Mouse (Mus musculus) heart, postnatal 36 days (tissue): Measurements from ENCODE around the gene Fam155a. TPM values are rescaled to one million over a fixed set of nuclear protein-coding genes. Genes with fewer than 3 reads are reported as not detected.

Experiments used
- DNase-seq, 2 experiments: peaks; one replicate each; pipeline ENCODE4 v3.0.0; 2021 to 2022
- intact Hi-C: fragments of 180-260 bp; cut with DNase I; formaldehyde crosslinking; loops from one replicate; pipeline ENCODE4 v1.15.1; 2025
- microRNA-seq, 2 experiments: library from miRNA; unstranded; fragments of <30 nt; microRNA quantifications; one replicate each; pipeline ENCODE4 v1.2.0; 2021; ENCODE audit warnings: borderline number of aligned reads in 2 of 2
- total RNA-seq, 2 experiments: library from RNA; stranded (reverse); gene quantifications; 2 replicates each; pipeline ENCODE4 v1.2.3; 2021

Gene Fam155a
- total RNA-seq, 2 experiments from 2014 or later, result not detected

DNA sequence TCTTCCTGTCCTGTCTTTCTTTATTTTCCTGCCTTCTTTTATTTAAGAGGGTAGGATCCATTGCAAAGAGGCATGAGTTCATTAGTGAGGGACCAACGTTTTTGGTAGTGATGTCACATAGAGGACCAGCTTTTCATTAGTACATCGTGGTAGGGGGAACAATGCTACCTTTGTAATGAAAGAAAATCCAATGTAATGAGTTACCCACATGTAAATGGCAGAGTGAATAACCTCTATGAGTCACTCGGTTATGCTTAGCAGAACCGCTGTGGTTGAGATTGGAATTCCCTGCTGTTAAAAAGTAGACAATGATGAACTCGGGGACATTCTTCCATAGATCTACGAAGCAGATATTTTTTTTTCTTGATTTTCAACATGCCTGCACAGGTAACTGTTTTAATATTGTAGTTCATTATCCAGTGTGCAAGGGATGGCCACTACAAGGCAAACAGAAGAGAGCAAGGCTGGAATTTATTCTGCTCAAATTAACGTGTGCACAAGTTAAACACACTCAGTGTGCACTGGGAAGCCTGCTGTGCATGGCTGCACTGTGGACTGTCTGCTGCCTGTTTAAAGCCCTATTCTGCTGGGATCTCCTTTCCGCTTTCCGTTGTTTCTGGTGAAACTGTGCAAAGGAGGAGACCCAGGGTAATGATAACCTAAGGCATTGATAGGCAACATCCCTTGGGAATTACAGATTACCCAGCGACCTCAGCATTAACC is 566.5 kb downstream of the Fam155a start:
- no peak for DNase-seq
- intact Hi-C loops, result no loop called here

DNA sequence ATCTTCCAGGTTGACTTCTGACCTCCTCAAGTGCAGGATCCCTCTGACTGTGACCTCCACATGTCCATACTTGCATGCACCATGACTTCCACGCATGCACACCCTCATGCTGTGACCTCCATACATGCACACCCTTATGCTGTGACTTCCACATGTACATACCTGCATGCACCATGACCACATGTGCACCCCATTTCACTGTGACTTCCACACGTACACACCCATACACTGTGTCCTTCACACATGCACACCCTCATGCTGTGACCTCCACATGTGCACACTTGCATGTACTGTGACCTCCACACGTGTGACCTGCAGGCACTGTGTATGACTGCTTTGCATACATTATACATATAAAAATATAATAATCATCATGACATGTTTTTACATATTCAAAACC is 570.9 kb downstream of the Fam155a start:
- intact Hi-C loops, result no loop called here
- no peak for DNase-seq

DNA sequence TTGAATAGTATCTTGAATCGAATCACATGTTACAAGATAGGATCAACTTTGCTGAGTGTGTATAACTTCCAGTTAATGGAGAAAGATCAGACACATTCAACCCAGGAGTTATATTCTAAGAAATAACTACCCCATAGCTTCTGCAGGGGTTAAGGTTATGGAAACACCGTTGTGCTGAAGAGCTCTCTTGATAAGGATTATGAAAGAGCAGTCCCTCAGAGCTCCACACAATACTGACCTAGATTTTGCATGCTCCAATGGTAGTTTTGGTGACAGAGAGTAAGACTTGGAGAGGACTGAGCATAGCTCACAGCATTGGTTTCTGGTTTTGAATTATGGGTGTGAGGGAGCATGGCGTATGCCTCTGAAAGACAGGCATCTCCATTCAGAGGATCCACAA is 579.3 kb downstream of the Fam155a start:
- intact Hi-C loops, result no loop called here

DNA sequence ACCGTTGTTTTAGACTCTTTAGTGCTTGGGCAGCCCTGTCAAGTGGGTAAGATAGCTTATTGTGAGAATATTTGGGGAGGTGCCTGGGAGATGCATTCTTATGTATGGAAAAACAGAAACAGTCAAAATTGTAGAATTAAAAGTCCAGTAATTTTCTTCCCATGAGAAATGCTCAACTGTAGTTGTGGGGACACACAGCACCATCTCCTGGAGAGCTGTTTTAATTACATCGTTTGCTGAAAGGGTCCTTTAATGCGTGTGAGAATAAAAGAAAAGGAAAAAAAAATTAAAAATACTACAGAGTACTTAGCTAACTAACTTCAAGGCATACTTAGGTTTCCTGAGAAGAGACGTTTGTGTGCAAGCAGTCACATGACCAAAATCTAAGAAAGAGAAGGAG is 582.3 kb downstream of the Fam155a start:
- DNase-seq, result no peak
- intact Hi-C loops, result no loop called here

More for the DNA sequence above, 579.3 kb downstream of the Fam155a start:
- no peak for DNase-seq

DNA sequence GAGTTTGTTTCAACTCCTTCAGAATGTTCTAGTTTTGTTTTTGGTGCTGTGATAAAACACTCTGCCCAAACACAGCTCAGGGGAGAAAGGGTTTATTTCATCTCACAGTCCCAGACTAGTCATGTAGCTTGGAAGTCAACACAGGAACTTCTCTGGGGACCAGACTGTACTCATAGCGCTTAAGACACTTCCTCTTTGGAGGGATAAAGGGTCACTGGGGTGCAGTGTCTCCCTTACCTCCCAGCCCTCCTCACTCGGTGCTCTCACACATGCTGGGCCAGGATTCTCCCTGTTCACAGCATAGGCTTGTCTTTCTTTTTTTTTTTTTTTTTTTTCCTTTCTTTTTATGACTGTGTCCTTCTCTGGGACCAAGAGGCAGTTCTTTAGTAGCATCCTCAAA is 585.8 kb downstream of the Fam155a start:
- DNase-seq, result no peak
- intact Hi-C loops, result no loop called here

DNA sequence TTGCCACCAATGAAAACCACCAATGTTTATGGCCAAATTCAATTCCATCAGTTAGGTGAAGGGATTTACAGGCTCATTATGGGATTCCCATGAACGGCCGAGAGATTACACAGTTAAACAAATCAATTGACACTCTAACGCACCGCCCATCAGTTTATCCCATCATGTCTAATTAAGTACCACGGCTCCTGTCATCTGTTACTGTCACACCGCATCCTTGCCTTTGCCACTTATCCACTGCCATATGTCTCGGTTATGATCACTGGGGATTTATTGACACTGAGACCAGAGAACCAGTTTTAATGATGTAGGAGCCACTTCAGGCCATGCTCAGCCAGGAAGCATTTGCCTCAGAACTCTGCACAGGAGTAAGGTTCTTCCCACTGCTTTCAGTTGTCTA is 588.5 kb downstream of the Fam155a start:
- DNase-seq, result no peak
- intact Hi-C loops, result no loop called here

DNA sequence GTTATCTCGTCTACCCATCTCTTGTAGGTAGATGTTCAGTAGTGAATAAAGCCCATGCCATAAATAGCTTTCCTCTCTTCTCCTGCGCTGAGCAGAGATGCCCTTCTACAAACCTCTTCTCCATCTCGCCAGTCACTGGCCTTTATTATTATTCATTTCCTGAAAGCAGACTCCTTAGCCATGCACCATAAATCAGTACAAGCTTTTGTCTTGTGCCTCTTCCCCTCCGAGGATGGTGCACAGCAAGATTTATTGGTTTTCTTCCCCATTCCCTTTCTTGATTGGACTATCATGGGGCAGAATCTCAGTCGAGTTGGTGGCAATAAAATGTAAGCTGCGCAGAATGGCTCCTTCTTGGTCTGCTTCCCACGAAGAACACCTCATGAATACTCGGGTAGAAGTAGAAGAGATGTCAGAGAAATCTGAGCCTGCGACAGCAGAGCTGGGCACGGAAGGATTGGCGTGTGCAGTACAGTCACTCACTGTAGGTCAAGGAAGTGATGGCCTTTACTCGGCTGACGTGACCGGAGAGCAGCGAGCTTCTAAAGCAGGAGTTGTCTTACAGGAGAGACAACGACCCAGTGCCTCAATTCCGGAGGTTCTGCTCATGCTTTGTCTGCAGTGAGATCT is 590.2 kb downstream of the Fam155a start:
- intact Hi-C loops, result no loop called here
- DNase-seq, result no peak

DNA sequence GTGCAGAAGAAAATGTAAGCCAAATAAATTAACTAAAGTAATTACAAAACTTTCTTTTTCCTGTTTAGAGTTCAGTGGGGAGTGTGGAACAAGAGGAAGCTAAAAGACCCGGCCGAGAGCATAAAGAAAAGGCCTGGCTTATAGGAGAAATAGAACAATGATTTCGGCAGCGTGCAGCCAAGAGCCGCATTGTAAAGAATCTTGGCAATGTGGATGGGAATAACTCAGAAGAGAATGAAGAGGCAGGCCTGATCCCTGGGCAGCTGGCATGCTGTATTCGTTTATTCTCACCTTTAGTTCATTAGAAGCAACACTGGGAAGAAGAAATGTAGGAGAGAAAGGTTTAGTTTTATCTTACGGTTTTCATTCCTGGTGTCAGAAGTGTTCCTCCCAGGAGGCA is 594.0 kb downstream of the Fam155a start:
- no peak for DNase-seq
- intact Hi-C loops, result loop anchor here (5.0 kb wide), 1 partner anchor 515 kb away; the partner anchor contains the start of gene Efnb2

DNA sequence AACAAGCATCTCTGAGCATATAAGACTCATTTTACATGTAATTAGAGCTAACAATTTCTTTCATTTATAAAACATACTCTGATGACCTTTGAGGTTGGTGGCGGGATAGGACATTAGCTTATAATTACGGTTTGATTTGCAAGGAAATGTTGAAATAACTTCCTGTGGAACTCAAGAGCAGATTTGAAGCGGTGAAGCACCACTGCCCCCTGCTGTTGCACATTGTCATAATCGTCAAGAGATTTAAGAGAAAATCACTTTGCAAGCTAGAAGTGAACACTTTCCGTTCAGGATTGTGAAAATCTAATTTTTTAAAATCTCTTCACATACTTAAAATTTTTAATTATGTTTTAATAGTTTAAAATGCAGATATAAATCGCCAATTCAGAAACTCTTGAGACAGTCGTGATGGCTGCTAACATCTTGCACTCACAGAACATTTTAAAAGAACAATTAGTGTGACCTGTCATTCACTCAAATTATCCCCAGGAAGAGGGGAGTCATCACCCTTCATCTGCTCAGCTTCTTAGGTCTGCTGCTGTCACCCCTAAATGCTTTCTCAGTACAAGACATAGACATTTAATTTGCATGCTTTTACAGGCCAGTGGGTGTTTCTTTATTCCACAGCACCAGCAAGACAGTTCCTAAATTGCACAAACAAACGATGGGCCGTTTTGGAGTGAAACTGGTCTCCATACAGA is 595.9 kb downstream of the Fam155a start:
- DNase-seq, result peak; percentile 47 to 75
- intact Hi-C loops, result loop anchor here (2.0 to 5.0 kb wide), 2 partner anchors 182 to 513 kb away; partner anchors contain the start of gene Efnb2

DNA sequence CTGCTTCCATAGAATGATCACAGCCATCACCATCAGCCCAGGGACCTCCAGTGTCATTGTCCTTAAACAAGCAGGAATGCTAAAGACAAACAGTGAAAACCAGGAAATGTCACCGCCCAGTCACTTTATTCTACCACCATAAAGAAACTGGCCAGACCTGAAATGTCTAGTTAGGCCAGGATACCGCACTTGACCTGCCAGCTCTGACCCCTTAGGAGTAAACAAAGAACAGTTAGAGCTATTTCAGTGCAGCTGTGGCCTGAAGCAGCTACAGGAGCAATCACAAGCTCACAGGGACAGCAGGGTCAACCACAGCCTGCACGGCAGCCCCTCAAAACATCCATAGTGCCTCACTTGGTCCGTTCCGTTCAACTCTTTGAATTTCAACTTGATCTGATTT is 599.1 kb downstream of the Fam155a start:
- intact Hi-C loops, result no loop called here

DNA sequence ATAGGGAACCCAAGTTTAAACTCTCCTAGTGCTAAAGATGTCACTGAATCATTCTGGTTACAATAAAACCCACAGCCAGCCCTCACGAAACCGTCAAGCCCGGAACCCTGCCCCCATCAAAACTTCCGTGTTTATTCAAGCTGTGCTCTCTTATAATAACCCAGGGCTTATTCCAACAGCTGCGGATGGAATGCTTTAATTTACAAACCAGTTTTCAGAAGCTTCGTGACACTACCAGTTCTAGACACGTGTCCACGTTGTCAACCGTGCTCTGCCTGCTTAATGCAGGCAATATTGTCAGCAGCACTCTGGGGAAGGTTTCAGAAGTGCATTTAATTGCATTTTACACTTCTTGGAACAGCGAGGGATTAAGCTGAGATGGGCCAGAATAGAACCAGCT is 603.0 kb downstream of the Fam155a start:
- intact Hi-C loops, result no loop called here
- DNase-seq, result no peak

More for the DNA sequence above, 599.1 kb downstream of the Fam155a start:
- no peak for DNase-seq

DNA sequence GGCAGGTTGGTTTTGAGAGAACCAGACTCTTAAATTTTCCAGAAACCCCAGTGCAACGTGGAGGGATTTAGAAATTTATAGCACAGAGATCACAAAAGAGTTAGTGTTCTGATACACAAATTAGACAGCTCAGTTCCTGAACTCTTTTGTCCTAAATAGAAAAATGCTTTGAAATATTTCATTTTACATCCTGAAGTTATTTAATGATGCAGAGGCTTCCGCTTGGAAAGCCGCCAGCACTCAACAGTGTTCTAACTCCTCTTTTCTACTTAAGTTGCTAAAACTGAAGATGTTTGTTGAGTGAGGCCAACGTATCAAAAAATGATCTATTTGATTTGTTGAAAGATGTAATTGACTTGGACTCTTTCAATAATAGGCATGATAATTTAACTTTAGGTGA is 609.4 kb downstream of the Fam155a start:
- no peak for DNase-seq
- intact Hi-C loops, result no loop called here

DNA sequence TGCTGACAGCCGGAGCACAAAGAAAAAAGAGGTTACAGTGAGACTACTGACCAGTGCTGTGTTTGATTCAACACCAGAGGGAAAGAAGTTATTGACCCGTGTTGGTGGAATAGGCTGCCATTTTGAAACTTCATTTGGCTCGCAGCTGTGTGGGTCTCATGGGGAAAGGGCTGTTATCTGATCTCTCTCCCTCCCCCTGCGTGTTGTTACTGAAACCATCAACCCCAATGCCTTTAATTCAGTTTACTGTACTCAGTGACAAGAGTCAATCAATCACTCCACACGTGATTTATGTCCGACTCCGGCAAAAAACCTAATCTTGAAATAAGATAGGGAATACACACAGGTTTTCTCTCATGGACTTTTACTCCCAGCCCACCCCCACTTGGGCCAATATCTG is 611.6 kb downstream of the Fam155a start:
- intact Hi-C loops, result no loop called here
- DNase-seq, result no peak

DNA sequence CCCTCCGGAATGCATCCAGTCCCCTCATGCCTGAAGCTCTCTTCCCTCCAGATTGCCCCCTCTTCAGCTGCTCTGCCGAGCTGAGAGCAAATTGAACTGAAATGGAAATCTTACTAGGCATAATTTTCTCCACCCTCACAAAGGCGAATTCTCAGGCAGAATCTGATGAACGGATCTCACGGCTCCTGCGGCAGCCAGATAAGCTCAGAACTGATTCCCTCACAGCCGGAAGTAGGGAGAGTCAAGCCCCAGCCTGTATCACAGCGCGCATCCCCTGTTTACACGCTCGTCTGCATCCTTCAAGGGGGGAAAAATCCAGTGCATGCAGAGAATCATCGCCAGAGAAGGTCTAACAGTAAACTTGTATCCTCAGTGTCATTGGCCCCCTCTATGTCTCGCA is 612.3 kb downstream of the Fam155a start:
- no peak for DNase-seq
- intact Hi-C loops, result no loop called here

DNA sequence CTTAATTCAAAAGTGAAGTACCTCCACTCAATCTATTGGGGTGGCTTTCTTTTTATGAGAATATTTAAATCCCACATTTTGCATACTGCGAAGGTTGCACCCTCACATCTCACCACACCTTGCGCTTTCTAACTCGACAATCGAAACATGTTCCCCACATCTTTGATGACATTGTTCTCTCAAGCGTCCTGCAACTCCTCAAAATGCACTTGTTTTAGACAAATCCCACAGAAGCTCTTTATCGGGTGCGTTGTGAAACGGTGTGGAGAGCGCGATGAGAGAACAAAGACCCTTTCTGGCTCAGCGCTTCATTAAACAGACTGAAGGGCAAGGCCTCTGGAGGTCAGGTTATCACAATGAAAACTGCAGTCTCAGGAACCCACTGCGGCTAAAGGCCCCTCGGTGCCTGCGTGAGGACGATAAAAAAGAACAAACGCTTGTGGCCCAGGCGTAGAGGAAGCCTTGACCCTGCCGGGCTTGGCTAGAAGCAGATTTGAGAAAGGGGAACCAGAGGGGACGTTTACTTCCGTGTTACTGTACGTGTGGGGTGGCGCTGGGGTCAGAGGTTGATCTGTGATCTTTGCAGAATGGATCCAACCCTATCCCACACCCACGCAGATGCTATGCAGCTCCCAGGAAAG is 613.7 kb downstream of the Fam155a start:
- intact Hi-C loops, result no loop called here
- DNase-seq, result no peak

Small RNA genes lying within 50 kb of the gene (microRNA-seq; reads per million reads assigned to microRNA genes)
- gene Gm47312, result 0 reads per million in 2 experiments

Other genes with a start within 250 kb of the Fam155a start
- gene Gm10217, start 93.1 kb upstream of the Fam155a start, total RNA-seq, result not detected
- 1 to 10 TPM; 4.7 to 5.3 TPM for gene Lig4, start 206.5 kb upstream of the Fam155a start, total RNA-seq
- 10 to 100 TPM in 1 of 2 experiments, 1 to 10 TPM in 1; 9.6 to 13.4 TPM for gene Abhd13, start 206.5 kb upstream of the Fam155a start, total RNA-seq
- 1 to 10 TPM; 5.1 to 5.3 TPM for gene Tnfsf13b, start 235.3 kb upstream of the Fam155a start, total RNA-seq